Mouse (Mus musculus) ES-Bruce4 (cell line): ENCODE measurements at regions not wholly inside any gene's neighbourhood (a gene's known extent, or its start where the extent isn't known, plus 50 kb on each side); places are given as distances from the start of the nearest gene placed in this dataset.

ENCODE experiments used
- CTCF ChIP-seq: IDR thresholded peaks from one replicate; pipeline ENCODE4 v1.8.1; 2011; ENCODE audit warnings: low read depth, low read length
- POLR2A ChIP-seq: IDR thresholded peaks from one replicate; pipeline ENCODE4 v1.8.1; 2011; ENCODE audit warnings: low read length; ENCODE audit not compliant: insufficient read depth

DNA sequence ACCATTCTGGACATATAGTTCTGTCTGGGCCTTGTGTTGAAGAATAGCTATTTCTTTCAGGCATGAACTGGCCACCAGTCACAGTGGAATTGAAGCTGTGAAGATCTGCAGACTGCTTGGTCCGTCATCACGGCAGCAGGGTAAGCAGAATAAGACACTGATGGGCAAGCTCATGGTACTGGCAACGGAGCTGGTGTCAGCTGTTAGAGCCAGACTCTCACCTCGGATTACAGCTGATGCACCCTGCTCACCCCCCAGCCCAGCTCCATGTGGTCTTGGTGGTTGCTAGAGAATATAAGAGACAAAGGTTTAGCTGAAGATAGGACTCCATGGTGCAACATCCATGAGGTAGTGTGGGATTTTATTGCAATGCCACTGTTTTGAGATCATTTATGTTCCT lies 336.9 kb downstream of the Etnk1 start:
- no peak for TF ChIP-seq POLR2A
- no peak for TF ChIP-seq CTCF
